Mouse (Mus musculus) ovary, postnatal 10 days (tissue): ENCODE measurements around the gene Mcm5.

Experiments
- DNase-seq: peaks from one replicate; pipeline ENCODE4 v3.0.0; 2022; ENCODE audit warnings: low spot score

Mcm5 gene

GRCm38 (mm10) chr8:75102956-75103355 is 6.4 kb upstream of the Mcm5 start:
- DNase-seq = no peak

GRCm38 (mm10) chr8:75103376-75103878 is 5.9 kb upstream of the Mcm5 start:
- no peak for DNase-seq

- DNase-seq = peak; percentile 36
Measured at GRCm38 (mm10) chr8:75108527-75109235, 688 bp upstream of the Mcm5 start.

- DNase-seq = no peak
Measured at GRCm38 (mm10) chr8:75110093-75110492, 724 bp downstream of the Mcm5 start.

- DNase-seq = no peak
Measured at GRCm38 (mm10) chr8:75118505-75118904, 9.1 kb downstream of the Mcm5 start.

- DNase-seq = no peak
Measured at GRCm38 (mm10) chr8:75119287-75119686, 9.9 kb downstream of the Mcm5 start.

- DNase-seq = no peak
Measured at GRCm38 (mm10) chr8:75119747-75120146, 10.4 kb downstream of the Mcm5 start.

GRCm38 (mm10) chr8:75127406-75127805 is 18.0 kb downstream of the Mcm5 start:
- no peak for DNase-seq

- DNase-seq = no peak
Measured at GRCm38 (mm10) chr8:75132485-75132884, 23.1 kb downstream of the Mcm5 start.

- DNase-seq = no peak
Measured at GRCm38 (mm10) chr8:75133399-75133798, 24.0 kb downstream of the Mcm5 start.

GRCm38 (mm10) chr8:75134603-75135391 is 25.4 kb downstream of the Mcm5 start:
- DNase-seq = peak; percentile 18

- no peak for DNase-seq
Measured at GRCm38 (mm10) chr8:75135756-75136155, 26.4 kb downstream of the Mcm5 start.

GRCm38 (mm10) chr8:75136256-75136655 is 26.9 kb downstream of the Mcm5 start:
- no peak for DNase-seq

GRCm38 (mm10) chr8:75137536-75137935 is 28.2 kb downstream of the Mcm5 start:
- no peak for DNase-seq

GRCm38 (mm10) chr8:75150911-75151610 is 41.7 kb downstream of the Mcm5 start:
- no peak for DNase-seq

- no peak for DNase-seq
Measured at GRCm38 (mm10) chr8:75151743-75152142, 42.4 kb downstream of the Mcm5 start.

- no peak for DNase-seq
Measured at GRCm38 (mm10) chr8:75152505-75153082, 43.2 kb downstream of the Mcm5 start.

- no peak for DNase-seq
Measured at GRCm38 (mm10) chr8:75154855-75155478, 45.6 kb downstream of the Mcm5 start.

- no peak for DNase-seq
Measured at GRCm38 (mm10) chr8:75155740-75156322, 46.5 kb downstream of the Mcm5 start.

- no peak for DNase-seq
Measured at GRCm38 (mm10) chr8:75157471-75158230, 48.3 kb downstream of the Mcm5 start.

GRCm38 (mm10) chr8:75169363-75169762 is 60.0 kb downstream of the Mcm5 start:
- no peak for DNase-seq
